In genomic region chr17:72661678-72662077, GRCm38 (mm10) we compare ENCODE assay signal across 29 mouse cellular contexts. TPM values are rescaled to one million over a fixed set of nuclear protein-coding genes. Genes with fewer than 3 reads are reported as not detected.
DNase-seq lines count a peak whose midpoint lies in the region; ATAC-seq lines count a peak whose summit lies in the region.
"Had no signal": no experiment of that assay in that cellular context is flagged by ENCODE, and none has a peak within 500 bp of the region (broad histone marks: within the 10 kb centered on the region; RNA-seq: fewer than 3 reads in every experiment).

No protein-coding gene starts in this region.

- no peaks in the 10 kb centered on the region for H3K27me3 ChIP-seq in limb, embryonic 12.5 days
- H3K27me3 ChIP-seq in limb, embryonic 10.5 days (ENCODE audit: low read depth, poor library complexity, severe bottlenecking), result no peaks in the 10 kb centered on the region
- no peaks in the 10 kb centered on the region for H3K27me3 ChIP-seq in forebrain, embryonic 13.5 days
- H3K27me3 ChIP-seq: embryonic facial prominence, embryonic 12.5 days; heart, embryonic 13.5 days; hindbrain, embryonic 12.5 days; hindbrain, embryonic 15.5 days had no signal

- no peaks in the 10 kb centered on the region for H3K36me3 ChIP-seq in limb, embryonic 12.5 days
- no peaks in the 10 kb centered on the region for H3K36me3 ChIP-seq in limb, embryonic 10.5 days
- no peaks in the 10 kb centered on the region for H3K36me3 ChIP-seq in forebrain, embryonic 13.5 days (ENCODE audit: poor library complexity, severe bottlenecking)
- H3K36me3 ChIP-seq: embryonic facial prominence, embryonic 12.5 days; forebrain, embryonic 10.5 days; heart, embryonic 13.5 days; hindbrain, embryonic 12.5 days; hindbrain, embryonic 15.5 days had no signal

- 73% methylated on average over 2 of the region's 2 CpGs for WGBS in limb, embryonic 12.5 days
- 82% methylated on average over 2 of the region's 2 CpGs for WGBS in limb, embryonic 10.5 days
- 76% methylated on average over 2 of the region's 2 CpGs for WGBS in forebrain, embryonic 13.5 days

- 0 out of 2 replicates have a peak, but pooled peaks have one; percentile 26 for ATAC-seq in limb, embryonic 12.5 days (ENCODE audit: insufficient number of reproducible peaks, insufficient read depth, low FRiP score, low TSS enrichment, low read depth)
- no peak for ATAC-seq in forebrain, embryonic 13.5 days
- ATAC-seq: CD4-positive, CD25-positive, alpha-beta regulatory T cell, adult 4 months; forebrain, embryonic 14.5 days; forebrain, postnatal 0 days had no signal

- H3K27ac ChIP-seq in limb, embryonic 12.5 days, result no peak overlapping the region
- H3K27ac ChIP-seq in limb, embryonic 10.5 days, result no peak overlapping the region
- no peak overlapping the region for H3K27ac ChIP-seq in forebrain, embryonic 13.5 days
- H3K27ac ChIP-seq: embryonic facial prominence, embryonic 12.5 days; forebrain, embryonic 10.5 days; heart, embryonic 13.5 days; hindbrain, embryonic 12.5 days; hindbrain, embryonic 15.5 days had no signal

- no peak overlapping the region for H3K4me2 ChIP-seq in limb, embryonic 12.5 days
- H3K4me2 ChIP-seq in forebrain, embryonic 13.5 days, result no peak overlapping the region
- H3K4me2 ChIP-seq: embryonic facial prominence, embryonic 12.5 days; heart, embryonic 13.5 days; hindbrain, embryonic 12.5 days; hindbrain, embryonic 15.5 days had no signal

- no peak overlapping the region for H3K4me3 ChIP-seq in limb, embryonic 12.5 days (replicated peaks)
- H3K4me3 ChIP-seq in limb, embryonic 10.5 days, result no peak overlapping the region
- H3K4me3 ChIP-seq in forebrain, embryonic 13.5 days, result no peak overlapping the region
- H3K4me3 ChIP-seq: embryonic facial prominence, embryonic 12.5 days; erythroblast, embryonic 14.5 days; forebrain, embryonic 10.5 days; heart, embryonic 13.5 days; hindbrain, embryonic 12.5 days; hindbrain, embryonic 15.5 days had no signal

- H3K9me3 ChIP-seq in limb, embryonic 12.5 days, result no peaks in the 10 kb centered on the region
- no peaks in the 10 kb centered on the region for H3K9me3 ChIP-seq in limb, embryonic 10.5 days (replicated peaks)
- no peaks in the 10 kb centered on the region for H3K9me3 ChIP-seq in forebrain, embryonic 13.5 days (replicated peaks)
- H3K9me3 ChIP-seq: embryonic facial prominence, embryonic 12.5 days; forebrain, embryonic 10.5 days; heart, embryonic 13.5 days; hindbrain, embryonic 12.5 days; hindbrain, embryonic 15.5 days had no signal

- no peak for DNase-seq in limb, embryonic 10.5 days (ENCODE audit: low spot score)
- peak; percentile 50 for DNase-seq in urinary bladder, postnatal 25 days (ENCODE audit: low spot score)
- DNase-seq in urinary bladder, postnatal 10 days (ENCODE audit: low spot score), result no peak
- peak; percentile 34 for DNase-seq in fat pad, adult 2 months (ENCODE audit: extremely low read depth, low read depth, low spot score)
- peak; percentile 42 to 52 for DNase-seq in urinary bladder, postnatal 36 days (ENCODE audit: low spot score in 2 of 2)
- DNase-seq in adrenal gland, postnatal 25 days, result no peak
- DNase-seq: adrenal gland, adult 2 months; adrenal gland, postnatal 14 days; cerebellum, adult 11-12 months; cerebellum, adult 8-10 months; cerebellum, postnatal 14 days; forebrain, postnatal 0 days; gastrocnemius, postnatal 25 days had no signal

- no peak overlapping the region for H3K9ac ChIP-seq in limb, embryonic 12.5 days (replicated peaks)
- H3K9ac ChIP-seq in forebrain, embryonic 13.5 days, result no peak overlapping the region
- H3K9ac ChIP-seq: embryonic facial prominence, embryonic 12.5 days; forebrain, postnatal 0 days; heart, embryonic 13.5 days; hindbrain, embryonic 12.5 days; hindbrain, embryonic 15.5 days had no signal

- no peaks in the 10 kb centered on the region for H3K4me1 ChIP-seq in limb, embryonic 12.5 days (replicated peaks)
- no peaks in the 10 kb centered on the region for H3K4me1 ChIP-seq in limb, embryonic 10.5 days
- H3K4me1 ChIP-seq in forebrain, embryonic 13.5 days, result peaks cover 5% of the 10 kb centered on the region; the same call in 1 of the 2 replicates
- H3K4me1 ChIP-seq: embryonic facial prominence, embryonic 12.5 days; hindbrain, embryonic 15.5 days had no signal

RNA-seq across cellular contexts. Expression of gene Alk, which starts 57.3 kb away (rescaled TPM):
- 0.15 and 0.44 TPM in 2 replicates for polyA plus RNA-seq in limb, embryonic 12.5 days (2016; fragmentation: Nextera tagmentation; extraction: Ambion mirVana)
- polyA plus RNA-seq in limb, embryonic 10.5 days (2016; fragmentation: Nextera tagmentation; extraction: Ambion mirVana), result 0.04 TPM in 1 of 2 replicates, not detected in the other
- 0.09 TPM in 1 of 2 replicates, not detected in the other for total RNA-seq in adrenal gland, postnatal 25 days (2021)
- 1.8 and 2.0 TPM in 2 replicates for polyA plus RNA-seq in forebrain, embryonic 13.5 days (2015; fragmentation: Nextera tagmentation; extraction: Ambion mirVana)
- total RNA-seq: adrenal gland, postnatal 14 days; gastrocnemius, adult 8-10 months; granulocyte monocyte progenitor cell, adult 5-6 weeks; heart, postnatal 25 days; hematopoietic stem cell, adult 5-6 weeks; MEL had no signal
- polyA plus RNA-seq: C2C12; erythroblast, embryonic 14.5 days had no signal

Comparison
In these comparisons a context has a peak if more than half of its experiments do, and no peak if none do; other contexts are left out.
1. DNase-seq: peak in urinary bladder, postnatal 25 days (single experiment), fat pad, adult 2 months (single experiment) and urinary bladder, postnatal 36 days (2 of 2); none in limb, embryonic 10.5 days (single experiment), urinary bladder, postnatal 10 days (single experiment) and adrenal gland, postnatal 25 days (single experiment).